Mouse (Mus musculus) megakaryocyte, embryonic 14.5 days (primary cell): ENCODE data around the gene Cops3. TPM values are rescaled to one million over a fixed set of nuclear protein-coding genes. Genes with fewer than 3 reads are reported as not detected.

Experiments used
- H3K27me3 ChIP-seq: replicated peaks from 2 replicates; pipeline ENCODE3; 2012; ENCODE audit warnings: inconsistent platforms
- H3K36me3 ChIP-seq: replicated peaks from 2 replicates; pipeline ENCODE3; 2012; ENCODE audit warnings: low read length, inconsistent platforms, mixed read lengths
- H3K4me1 ChIP-seq: 2 replicates; pipeline ENCODE4 v1.6.1; 2012; ENCODE audit warnings: inconsistent platforms
- H3K4me3 ChIP-seq: replicated peaks from 2 replicates; pipeline ENCODE3; 2012; ENCODE audit warnings: moderate library complexity, mild to moderate bottlenecking, inconsistent platforms
- H3K9me3 ChIP-seq: 2 replicates; pipeline ENCODE4 v1.6.1; 2012; ENCODE audit warnings: inconsistent platforms
- FLI1 ChIP-seq: IDR thresholded peaks from 2 replicates; pipeline ENCODE4 v1.6.1; 2012; ENCODE audit warnings: low read length, inconsistent platforms, mixed read lengths
- GATA1 ChIP-seq: IDR thresholded peaks from 3 replicates; pipeline ENCODE4 v1.6.1; 2012; ENCODE audit warnings: mixed read lengths, low read length, inconsistent platforms, borderline replicate concordance
- polyA plus RNA-seq: library from polyadenylated mRNA; stranded (reverse); fragments of >175 nt; gene quantifications from 2 replicates; pipeline ENCODE4 v1.2.3, GENCODE M21; 2012; ENCODE audit warnings: low replicate concordance; ENCODE audit not compliant: insufficient read depth

Cops3 gene
- polyA plus RNA-seq, 1 experiment = 21.7 TPM

DNA sequence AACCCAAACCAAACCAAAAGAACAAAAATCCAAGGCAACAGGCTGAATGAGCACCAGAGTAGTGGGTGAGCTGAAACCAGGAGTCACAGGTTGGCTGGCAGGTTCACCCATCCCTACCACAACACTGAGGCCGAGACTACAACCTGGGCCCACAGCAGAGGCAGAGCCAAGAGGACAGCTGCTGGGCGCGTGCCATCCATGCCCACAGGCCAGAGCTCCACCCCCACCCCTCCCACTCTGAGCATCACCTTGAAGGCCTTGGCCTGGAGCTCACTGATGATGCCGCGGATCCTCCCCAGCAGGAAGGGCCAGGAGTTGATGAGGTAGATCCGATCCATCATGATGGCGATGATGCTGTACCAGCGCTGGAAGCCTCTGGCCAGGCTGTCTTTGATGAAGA lies 37.8 kb downstream of the Cops3 start:
- Histone ChIP-seq H3K36me3 (peaks cover 100% of the 10 kb centered on the region), H3K4me3 (no peak overlapping the region), H3K4me1 (peaks cover 44% of the 10 kb centered on the region), H3K9me3 (no peaks in the 10 kb centered on the region), H3K27me3 (no peaks in the 10 kb centered on the region)
- TF ChIP-seq GATA1 (no peak), FLI1 (no peak)

DNA sequence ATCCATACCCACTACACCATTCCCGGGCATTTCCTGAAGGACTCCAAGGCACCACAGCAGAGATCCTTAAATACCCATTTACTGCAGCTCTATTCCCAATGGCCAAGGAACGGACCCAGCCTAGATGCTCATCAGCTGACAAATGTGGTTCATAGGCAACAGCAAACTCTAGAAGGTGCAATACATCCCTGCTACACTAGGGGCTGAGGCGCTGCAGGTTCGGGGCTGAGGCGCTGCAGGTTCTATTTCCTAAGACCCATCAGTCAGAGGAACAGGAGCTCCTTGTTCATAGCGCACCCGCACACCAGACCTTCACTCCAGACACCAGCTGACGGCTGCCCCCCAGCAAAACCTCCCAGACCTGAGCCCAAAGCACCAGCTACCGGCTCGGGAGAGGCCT lies 39.2 kb downstream of the Cops3 start:
- Histone ChIP-seq H3K9me3 (no peaks in the 10 kb centered on the region), H3K4me1 (peaks cover 36% of the 10 kb centered on the region), H3K27me3 (no peaks in the 10 kb centered on the region), H3K4me3 (no peak overlapping the region), H3K36me3 (peaks cover 100% of the 10 kb centered on the region)
- TF ChIP-seq FLI1 (no peak), GATA1 (no peak)

DNA sequence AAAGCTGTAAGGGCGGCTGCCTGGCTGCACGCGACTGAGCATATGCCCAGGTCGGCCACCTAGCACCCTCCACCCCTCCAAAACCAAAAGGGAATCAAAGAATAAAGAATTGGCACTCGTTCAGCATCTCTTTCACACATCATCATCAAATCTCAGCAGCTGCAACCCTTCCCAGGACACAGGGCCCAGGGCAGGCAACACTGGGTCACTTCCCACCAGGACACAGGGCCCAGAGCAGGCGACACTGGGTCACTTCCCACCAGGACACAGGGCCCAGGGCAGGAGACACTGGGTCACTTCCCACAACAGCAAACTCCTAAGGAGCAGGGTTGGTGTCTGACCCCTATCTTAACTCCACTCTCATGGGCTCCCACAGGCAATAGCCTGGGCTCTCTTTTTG lies 46.2 kb downstream of the Cops3 start:
- Histone ChIP-seq H3K36me3 (peaks cover 73% of the 10 kb centered on the region), H3K4me1 (peaks cover 27% of the 10 kb centered on the region)
- TF ChIP-seq FLI1 = no peak
- no peak for TF ChIP-seq GATA1

DNA sequence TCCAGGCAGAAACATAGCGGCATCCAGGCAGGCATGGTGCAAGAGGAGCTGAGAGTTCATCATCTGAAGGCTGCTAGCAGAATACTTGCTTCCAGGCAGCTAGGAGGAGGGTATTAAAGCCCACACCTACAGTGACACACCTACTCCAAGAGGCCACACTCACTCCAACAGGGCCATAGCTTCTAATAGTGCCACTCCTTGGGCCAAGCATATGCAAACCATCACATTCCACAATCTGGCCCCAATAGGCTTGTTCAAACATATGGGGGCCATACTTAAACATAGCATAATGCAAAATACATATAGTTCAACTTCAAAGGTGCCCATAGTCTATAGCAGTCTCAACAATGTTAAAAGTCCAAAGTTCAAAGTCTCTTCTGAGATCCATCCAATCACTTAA lies 50.3 kb downstream of the Cops3 start:
- H3K4me3 ChIP-seq = no peak overlapping the region
- H3K4me1 ChIP-seq = peaks cover 46% of the 10 kb centered on the region
- peaks cover 37% of the 10 kb centered on the region for H3K27me3 ChIP-seq
- no peak for TF ChIP-seq FLI1
- TF ChIP-seq GATA1 = no peak
- no peaks in the 10 kb centered on the region for H3K9me3 ChIP-seq
- peaks cover 35% of the 10 kb centered on the region for H3K36me3 ChIP-seq

More for the DNA sequence above, 46.2 kb downstream of the Cops3 start:
- no peak overlapping the region for H3K4me3 ChIP-seq
- H3K27me3 ChIP-seq = peaks cover 5% of the 10 kb centered on the region
- no peaks in the 10 kb centered on the region for H3K9me3 ChIP-seq

DNA sequence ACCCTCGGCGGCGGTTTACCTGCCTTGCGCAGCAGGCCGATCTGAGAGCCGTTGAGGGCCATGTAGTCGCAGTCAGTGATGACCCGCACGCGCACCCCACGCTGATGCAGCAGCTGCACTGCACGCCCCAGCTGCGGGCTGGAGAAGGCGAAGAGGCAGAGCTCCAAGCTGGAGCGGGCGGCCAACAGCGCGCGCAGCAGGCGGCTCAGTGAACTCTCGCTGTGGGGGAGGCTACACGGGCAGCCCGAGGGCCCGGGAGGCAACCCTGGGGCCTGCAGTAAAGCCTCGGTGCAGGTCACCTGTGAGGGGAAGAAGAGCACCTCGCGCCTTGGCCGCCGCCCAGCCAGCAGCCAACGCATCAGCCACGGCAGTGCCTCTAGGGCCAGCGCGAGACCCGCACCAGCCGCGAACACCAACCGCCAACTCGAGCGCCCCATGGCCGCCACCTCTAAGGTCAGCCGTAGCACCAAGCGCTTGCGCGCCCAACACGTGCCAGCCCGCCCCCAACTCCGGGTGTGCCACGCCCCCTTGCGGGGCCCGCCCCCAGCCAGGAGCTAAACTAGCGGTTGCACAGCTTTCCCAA lies 52.3 kb downstream of the Cops3 start, which contains the start of gene Pld6:
Gene Pld6 (minus strand): TSS at position 447 of the 583 bp plus-strand sequence.
- H3K27me3 ChIP-seq = peaks cover 38% of the 10 kb centered on the region
- H3K9me3 ChIP-seq = no peaks in the 10 kb centered on the region
- peaks cover 47% of the 10 kb centered on the region for H3K4me1 ChIP-seq
- peak within 1 kb of the TSS; percentile 90 for H3K4me3 ChIP-seq
- TF ChIP-seq GATA1 (no peak), FLI1 (no peak)
- H3K36me3 ChIP-seq = peaks cover 16% of the 10 kb centered on the region

DNA sequence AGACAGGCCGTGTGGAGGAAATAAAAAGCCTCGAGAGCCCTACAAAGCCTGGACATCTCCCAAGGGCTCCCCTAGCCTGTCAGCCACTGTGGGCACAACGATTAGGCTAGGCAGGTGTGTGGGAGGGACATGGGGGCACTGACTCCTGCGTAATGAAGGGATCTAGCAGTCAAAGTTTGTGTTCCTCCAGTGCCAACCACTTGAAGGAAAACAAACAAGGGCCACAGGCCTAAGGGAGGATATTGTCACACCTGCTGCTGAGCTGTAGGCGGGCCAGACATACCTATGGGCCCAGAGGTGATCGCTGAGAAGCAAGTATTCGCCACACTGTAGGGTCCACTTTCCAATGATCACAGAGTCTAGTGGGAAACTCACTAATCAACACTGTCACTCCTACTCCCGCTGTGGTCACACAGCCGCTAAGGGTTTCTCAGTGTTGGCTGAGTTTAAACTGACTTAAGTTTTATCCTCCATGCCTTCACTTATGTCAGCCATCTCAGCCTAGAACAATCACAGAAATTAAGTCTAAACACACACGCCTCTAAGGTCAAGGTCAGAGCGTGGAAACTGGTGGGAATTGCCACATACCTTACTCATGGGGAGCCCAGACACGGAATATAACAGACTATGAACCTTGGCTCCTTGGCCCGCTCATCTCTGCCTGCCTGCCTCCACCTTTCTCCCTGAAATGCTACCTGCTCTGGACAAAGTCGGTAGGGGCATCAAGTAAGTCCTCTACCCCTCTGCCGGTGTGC lies 53.0 kb downstream of the Cops3 start:
- Histone ChIP-seq H3K9me3 (no peaks in the 10 kb centered on the region), H3K36me3 (peaks cover 9% of the 10 kb centered on the region), H3K4me1 (peaks cover 47% of the 10 kb centered on the region), H3K27me3 (peaks cover 38% of the 10 kb centered on the region), H3K4me3 (peak overlapping the region; percentile 90)
- TF ChIP-seq GATA1 = no peak
- no peak for TF ChIP-seq FLI1

DNA sequence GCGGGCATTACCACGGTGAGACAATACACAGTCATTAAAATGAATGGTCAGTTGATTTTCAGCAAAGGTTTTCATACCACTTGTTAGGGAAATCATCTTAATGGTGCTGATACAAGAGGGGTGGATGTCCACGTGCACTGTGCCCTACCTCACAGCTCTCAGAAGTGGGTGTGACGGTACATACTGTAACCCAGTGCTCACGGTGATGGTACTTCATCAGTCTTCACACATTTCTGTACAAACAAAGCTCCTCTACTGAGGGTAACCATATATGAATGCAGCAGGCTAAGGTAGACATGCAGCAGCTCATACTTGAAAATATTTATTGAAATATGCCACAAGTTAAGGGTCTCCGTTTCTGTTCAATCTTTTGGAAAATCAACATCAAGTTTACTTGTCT lies 56.0 kb downstream of the Cops3 start:
- Histone ChIP-seq H3K9me3 (no peaks in the 10 kb centered on the region), H3K36me3 (peaks cover 25% of the 10 kb centered on the region), H3K27me3 (peaks cover 34% of the 10 kb centered on the region), H3K4me1 (peaks cover 58% of the 10 kb centered on the region), H3K4me3 (no peak overlapping the region)
- no peak for TF ChIP-seq GATA1
- TF ChIP-seq FLI1 = no peak

DNA sequence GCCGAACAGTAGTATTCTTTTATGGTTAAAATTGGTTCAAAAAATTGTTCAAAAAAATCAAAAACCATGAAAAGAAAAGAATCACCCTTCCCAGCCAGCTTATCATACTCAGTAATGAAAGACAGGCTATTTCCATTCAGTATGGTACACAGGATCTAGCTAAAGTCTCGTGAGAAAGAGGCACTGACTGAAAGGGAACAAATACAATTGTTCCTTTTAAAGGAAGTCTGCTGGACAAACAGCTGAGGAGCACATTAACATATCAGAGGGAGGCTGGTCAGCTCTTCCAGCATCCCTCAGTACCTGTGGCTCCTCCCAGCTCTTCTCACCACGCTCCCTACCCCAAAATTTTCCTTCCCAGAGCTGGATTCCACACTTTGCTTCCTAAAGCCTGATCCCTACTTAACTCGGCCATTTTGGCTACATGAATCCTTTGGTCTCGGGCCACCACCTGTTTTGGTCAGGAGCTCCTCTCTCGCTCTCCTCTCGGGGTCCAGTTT lies 57.5 kb downstream of the Cops3 start:
- Histone ChIP-seq H3K4me1 (peaks cover 59% of the 10 kb centered on the region), H3K9me3 (no peaks in the 10 kb centered on the region), H3K4me3 (no peak overlapping the region), H3K27me3 (peaks cover 27% of the 10 kb centered on the region), H3K36me3 (peaks cover 38% of the 10 kb centered on the region)
- no peak for TF ChIP-seq GATA1
- TF ChIP-seq FLI1 = no peak

DNA sequence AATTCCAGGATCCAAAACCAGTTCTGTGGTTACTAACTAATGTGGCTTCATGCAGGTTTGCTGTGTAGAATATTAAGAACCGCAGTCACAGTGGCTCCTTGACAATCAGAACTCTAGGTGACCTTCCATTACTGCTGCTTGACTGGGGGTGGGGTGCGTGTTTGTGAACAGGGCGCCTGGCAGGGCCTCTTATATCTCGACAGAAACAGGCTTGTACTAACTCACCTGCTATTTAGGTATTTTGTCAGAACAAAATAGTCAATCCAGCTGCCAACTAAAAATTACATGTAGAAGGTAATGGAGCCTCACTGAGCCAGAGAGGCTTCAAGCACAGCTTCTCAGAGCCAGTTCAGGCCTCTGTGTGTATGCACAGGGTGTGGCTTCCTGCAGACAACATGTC lies 59.4 kb downstream of the Cops3 start:
- H3K4me3 ChIP-seq = no peak overlapping the region
- TF ChIP-seq FLI1 = no peak
- no peak for TF ChIP-seq GATA1
- H3K27me3 ChIP-seq = peaks cover 10% of the 10 kb centered on the region
- peaks cover 57% of the 10 kb centered on the region for H3K36me3 ChIP-seq
- H3K4me1 ChIP-seq = peaks cover 62% of the 10 kb centered on the region
- H3K9me3 ChIP-seq = no peaks in the 10 kb centered on the region

DNA sequence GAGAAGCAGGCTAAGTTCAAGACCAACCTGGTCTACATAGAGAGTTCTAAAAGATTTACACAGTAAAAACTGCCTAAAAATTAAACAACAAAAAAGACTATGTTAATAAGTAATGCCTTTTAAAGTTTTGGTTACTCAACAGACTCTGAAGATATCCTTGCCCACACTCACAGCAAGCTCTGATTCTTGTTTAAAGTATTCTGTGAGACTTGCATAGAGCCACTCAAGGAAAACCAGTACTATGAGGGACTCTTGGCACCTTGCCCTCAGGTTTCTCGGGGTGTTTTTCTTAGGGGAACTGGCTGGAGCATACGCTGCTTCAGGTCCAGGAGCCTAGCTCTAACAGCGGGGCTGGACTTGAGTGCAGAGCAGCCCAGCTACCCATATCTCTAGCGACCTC lies 60.2 kb downstream of the Cops3 start:
- no peak for TF ChIP-seq FLI1
- no peak for TF ChIP-seq GATA1
- Histone ChIP-seq H3K27me3 (peaks cover 2% of the 10 kb centered on the region), H3K36me3 (peaks cover 64% of the 10 kb centered on the region), H3K4me1 (peaks cover 62% of the 10 kb centered on the region), H3K9me3 (no peaks in the 10 kb centered on the region), H3K4me3 (no peak overlapping the region)

DNA sequence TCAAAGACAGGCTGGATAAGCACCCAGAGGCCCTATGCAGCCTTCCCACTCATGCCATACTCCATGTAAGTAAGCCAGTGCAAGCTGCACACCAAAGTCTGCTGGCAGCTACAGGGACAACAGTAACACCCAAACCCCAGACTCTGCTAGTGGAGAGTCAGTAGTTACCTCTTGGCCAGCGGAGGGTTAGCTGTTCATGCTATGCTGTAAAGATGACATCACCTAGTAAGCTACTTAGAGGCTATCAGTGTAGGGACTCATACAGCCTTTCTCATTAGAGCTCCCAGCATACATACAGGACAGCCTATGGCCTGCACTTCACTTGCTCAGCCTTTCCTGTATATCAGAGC lies 60.8 kb downstream of the Cops3 start:
- TF ChIP-seq FLI1 = no peak
- no peak for TF ChIP-seq GATA1
- Histone ChIP-seq H3K4me1 (peaks cover 65% of the 10 kb centered on the region), H3K9me3 (no peaks in the 10 kb centered on the region), H3K36me3 (peaks cover 67% of the 10 kb centered on the region), H3K27me3 (no peaks in the 10 kb centered on the region), H3K4me3 (no peak overlapping the region)
